Mouse (Mus musculus) liver, embryonic 14.5 days (tissue): Measurements from ENCODE around the gene Prr23a2.

Experiments used
- CTCF ChIP-seq: IDR thresholded peaks from 2 replicates; pipeline ENCODE4 v1.5.1; 2016; ENCODE audit warnings: antibody characterized with exemption, low read depth, control low read depth
- EP300 ChIP-seq: IDR thresholded peaks from 2 replicates; pipeline ENCODE4 v1.6.1; 2016; ENCODE audit warnings: antibody characterized with exemption, low read depth

DNA sequence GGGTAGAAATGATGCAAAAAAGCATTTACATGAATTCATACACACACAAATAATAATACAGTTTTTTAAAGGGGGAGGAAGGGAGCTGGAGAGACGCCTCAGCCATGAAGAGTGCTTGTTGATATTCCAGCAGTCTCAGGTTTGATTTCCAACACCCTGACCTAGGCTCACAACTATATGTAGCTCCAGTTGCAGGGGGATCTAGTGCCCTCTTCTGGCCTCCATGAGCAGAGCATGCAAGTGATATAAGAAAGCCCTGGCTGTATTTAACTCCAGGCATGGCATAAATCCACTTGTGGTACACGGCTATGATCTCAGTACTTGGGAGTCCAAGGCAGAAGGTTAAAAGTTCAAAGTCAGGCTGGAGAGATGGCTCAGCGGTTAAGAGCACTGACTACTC lies 7.2 kb downstream of the Prr23a2 start:
- TF ChIP-seq EP300 (no peak), CTCF (0 out of 2 replicates have a peak, but pooled peaks have one; percentile 16)
